Mouse (Mus musculus) midbrain, embryonic 16.5 days (tissue): ENCODE results near the gene Arhgap27. TPM values are rescaled to one million over a fixed set of nuclear protein-coding genes. Genes with fewer than 3 reads are reported as not detected.
"Not testable (repeated sequence)": the region's sequence is repeated elsewhere in the genome, so short reads cannot be mapped to it uniquely, and the experiment has no call there.

Source experiments
- ATAC-seq: fragments of 200-750 bp; cut with Nextera tagmentation; 2 replicates; pipeline ENCODE4 v1.8.0; 2017; ENCODE audit warnings: moderate TSS enrichment
- H3K27ac ChIP-seq: fragments of 300-500 bp; sonication (generic); 2 replicates; pipeline ENCODE4 v1.5.1; 2014; ENCODE audit warnings: mild to moderate bottlenecking, low read length, mixed read lengths
- H3K27me3 ChIP-seq: fragments of 300-500 bp; sonication (generic); 2 replicates; pipeline ENCODE4 v1.6.1; 2014; ENCODE audit warnings: low read depth, low read length, mixed read lengths; ENCODE audit not compliant: control insufficient read depth, insufficient read depth
- H3K36me3 ChIP-seq: fragments of 300-500 bp; sonication (generic); 2 replicates; pipeline ENCODE4 v1.6.1; 2014; ENCODE audit warnings: mild to moderate bottlenecking, low read length, moderate library complexity, mixed read lengths; ENCODE audit not compliant: control insufficient read depth, insufficient read depth
- H3K4me1 ChIP-seq: fragments of 300-500 bp; sonication (generic); 2 replicates; pipeline ENCODE4 v1.6.1; 2014; ENCODE audit warnings: mild to moderate bottlenecking, low read length, mixed read lengths; ENCODE audit not compliant: control insufficient read depth, insufficient read depth
- H3K4me2 ChIP-seq: fragments of 300-500 bp; sonication (generic); 2 replicates; pipeline ENCODE4 v1.6.1; 2014; ENCODE audit warnings: mild to moderate bottlenecking, low read length, mixed read lengths
- H3K4me3 ChIP-seq: fragments of 300-500 bp; sonication (generic); 2 replicates; pipeline ENCODE4 v1.5.1; 2014; ENCODE audit warnings: low read depth, mild to moderate bottlenecking, low read length, moderate library complexity, mixed read lengths
- H3K9ac ChIP-seq: fragments of 300-500 bp; sonication (generic); 2 replicates; pipeline ENCODE4 v1.6.1; 2014; ENCODE audit warnings: low read depth, low read length, mixed read lengths
- H3K9me3 ChIP-seq: fragments of 300-500 bp; sonication (generic); replicated peaks from 2 replicates; pipeline ENCODE4 v1.6.1; 2014; ENCODE audit warnings: mild to moderate bottlenecking, low read length, mixed read lengths; ENCODE audit not compliant: control insufficient read depth, poor library complexity, severe bottlenecking
- WGBS: fragments of 180-500 bp; shearing (Covaris S2); extraction: QIAGEN DNeasy Blood & Tissue Kit; methylation state at CpG from one replicate; pipeline ENCODE4 v1.1.7; 2014; 5-methylcytosine and 5-hydroxymethylcytosine counted together
- polyA plus RNA-seq: library from polyadenylated mRNA; unstranded; fragments of >200 nt; fragmentation: Nextera tagmentation; extraction: Ambion mirVana; gene quantifications from 2 replicates; pipeline ENCODE4 v1.2.1, GENCODE M21; 2015

Arhgap27 gene
- polyA plus RNA-seq, 1 experiment from 2014 or later: 4.4 TPM

DNA sequence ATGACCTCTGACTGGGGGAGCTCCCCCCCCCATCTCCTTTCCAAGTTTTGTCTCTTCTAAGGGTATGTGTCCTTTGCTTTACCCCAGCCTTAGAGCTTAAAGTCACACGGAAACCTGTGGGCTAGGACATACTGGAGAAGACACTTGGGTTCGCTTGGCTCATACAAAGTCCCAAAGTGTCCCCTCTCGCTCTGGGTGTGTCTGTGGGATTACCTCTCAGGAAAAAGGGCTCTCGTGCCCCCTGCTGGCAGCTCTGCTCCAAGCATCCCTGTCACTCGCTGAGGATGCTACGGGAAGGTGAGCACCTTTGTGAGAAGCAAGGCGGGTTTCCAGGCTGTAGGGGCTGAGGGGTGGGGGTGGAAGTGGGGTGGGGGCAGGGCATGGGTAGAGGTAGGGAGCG lies 38.3 kb downstream of the Arhgap27 start:
- H3K27me3 ChIP-seq: no peaks in the 10 kb centered on the region
- H3K9ac ChIP-seq: no peak overlapping the region
- H3K4me3 ChIP-seq: no peak overlapping the region
- 14% methylated on average over 8 of the region's 8 CpGs for WGBS
- H3K4me2 ChIP-seq: no peak overlapping the region
- no peak overlapping the region for H3K27ac ChIP-seq
- peaks cover 6% of the 10 kb centered on the region; the same call in 1 of the 2 replicates for H3K4me1 ChIP-seq
- H3K36me3 ChIP-seq: no peaks in the 10 kb centered on the region
- no peaks in the 10 kb centered on the region for H3K9me3 ChIP-seq
- no peak for ATAC-seq

DNA sequence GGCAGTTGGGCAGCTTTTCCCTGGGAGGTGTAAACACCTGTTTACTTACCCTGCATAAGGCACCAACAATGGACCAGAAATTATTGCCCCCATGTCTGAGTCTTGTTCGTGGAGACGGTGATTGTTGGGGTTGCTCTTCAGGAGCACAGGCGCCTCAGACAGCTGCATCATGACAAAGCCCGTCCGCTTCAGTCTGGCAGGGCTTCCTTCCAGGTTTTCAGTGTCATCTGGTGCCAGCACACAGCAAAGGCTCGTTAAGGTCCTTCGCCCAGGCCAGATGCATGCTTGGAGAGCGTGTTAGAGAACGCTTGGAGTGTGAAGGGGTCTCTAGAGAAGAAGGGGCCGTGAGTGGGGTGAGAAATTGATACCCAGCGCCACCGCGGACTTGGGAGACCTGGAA lies 38.8 kb downstream of the Arhgap27 start:
- 59% methylated on average over 13 of the region's 13 CpGs for WGBS
- Histone ChIP-seq H3K27ac (no peak overlapping the region), H3K4me2 (no peak overlapping the region), H3K9me3 (no peaks in the 10 kb centered on the region), H3K27me3 (no peaks in the 10 kb centered on the region), H3K4me3 (no peak overlapping the region), H3K9ac (no peak overlapping the region), H3K4me1 (peaks cover 6% of the 10 kb centered on the region; the same call in 1 of the 2 replicates), H3K36me3 (no peaks in the 10 kb centered on the region)
- ATAC-seq: no peak

DNA sequence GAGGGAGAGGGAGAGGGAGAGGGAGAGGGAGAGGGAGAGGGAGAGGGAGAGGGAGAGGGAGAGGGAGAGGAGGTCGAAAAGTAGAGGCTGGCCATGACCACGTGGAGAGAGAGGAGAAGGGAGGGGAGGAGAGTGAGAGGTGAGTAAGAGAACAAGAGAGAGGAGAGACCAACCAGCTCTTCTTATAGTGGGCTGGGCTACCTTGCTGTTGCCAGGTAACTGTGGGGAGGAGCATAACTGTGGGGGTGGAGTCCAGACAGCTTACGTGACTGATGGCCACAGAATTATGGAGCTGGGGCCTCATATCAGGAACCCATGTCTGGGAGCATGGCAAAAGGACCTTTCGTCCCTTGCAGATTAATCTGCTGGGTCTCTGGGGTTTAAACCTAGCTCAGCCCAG lies 40.7 kb downstream of the Arhgap27 start:
- not testable (repeated sequence) for H3K4me2 ChIP-seq, H3K4me3 ChIP-seq, H3K27ac ChIP-seq, ATAC-seq, H3K9ac ChIP-seq, H3K4me1 ChIP-seq, H3K9me3 ChIP-seq, H3K27me3 ChIP-seq, H3K36me3 ChIP-seq
- 21% methylated on average over 4 of the region's 4 CpGs for WGBS

DNA sequence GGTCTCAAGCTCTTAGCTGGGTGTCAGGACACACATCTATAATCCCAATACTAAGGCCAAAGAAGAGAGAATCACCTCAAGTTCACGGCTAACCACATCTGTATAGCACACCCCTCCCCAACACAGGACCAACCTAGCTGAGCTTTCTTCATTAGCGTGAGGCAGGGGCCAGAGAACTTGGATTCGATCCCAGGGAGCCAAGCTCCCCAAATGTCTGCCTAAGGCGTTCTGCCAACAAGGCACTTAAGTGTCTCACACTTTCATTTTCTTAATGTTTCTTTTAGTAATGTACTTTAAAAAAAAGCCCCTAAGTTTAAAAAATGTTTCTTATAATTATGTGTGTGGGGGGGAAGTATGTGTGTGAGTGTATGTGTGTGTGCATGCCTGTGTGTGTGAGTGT lies 42.8 kb downstream of the Arhgap27 start:
- Histone ChIP-seq H3K9me3 (no peaks in the 10 kb centered on the region), H3K36me3 (no peaks in the 10 kb centered on the region), H3K9ac (no peak overlapping the region), H3K27ac (no peak overlapping the region), H3K4me2 (no peak overlapping the region), H3K27me3 (no peaks in the 10 kb centered on the region), H3K4me3 (no peak overlapping the region), H3K4me1 (peaks cover 6% of the 10 kb centered on the region; the same call in 1 of the 2 replicates)
- 69% methylated on average over 4 of the region's 4 CpGs for WGBS
- ATAC-seq: no peak

DNA sequence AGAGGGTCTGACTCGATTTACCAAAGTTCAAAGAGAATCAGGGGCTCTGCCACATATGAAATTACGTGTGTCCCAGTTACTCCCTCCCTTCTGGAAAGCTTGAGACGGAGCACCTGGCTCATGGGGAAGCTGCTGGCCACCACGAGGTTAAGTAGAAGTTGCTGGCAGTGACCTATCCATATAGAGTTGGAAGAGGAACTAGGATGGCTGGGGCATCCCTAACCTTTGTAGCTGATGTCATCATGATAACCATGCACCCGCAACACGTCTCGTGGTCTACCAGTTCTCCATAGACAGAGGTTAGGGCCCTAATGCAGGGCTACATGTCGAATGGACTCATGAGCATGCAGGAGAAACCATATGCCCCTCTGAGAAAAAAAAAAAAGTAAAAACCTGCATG lies 43.3 kb downstream of the Arhgap27 start:
- H3K27me3 ChIP-seq: no peaks in the 10 kb centered on the region
- H3K27ac ChIP-seq: no peak overlapping the region
- no peaks in the 10 kb centered on the region for H3K9me3 ChIP-seq
- no peak overlapping the region for H3K9ac ChIP-seq
- H3K4me2 ChIP-seq: no peak overlapping the region
- no peak for ATAC-seq
- H3K4me3 ChIP-seq: no peak overlapping the region
- WGBS: 89% methylated on average over 8 of the region's 8 CpGs
- no peaks in the 10 kb centered on the region for H3K36me3 ChIP-seq
- peaks cover 6% of the 10 kb centered on the region; the same call in 1 of the 2 replicates for H3K4me1 ChIP-seq

DNA sequence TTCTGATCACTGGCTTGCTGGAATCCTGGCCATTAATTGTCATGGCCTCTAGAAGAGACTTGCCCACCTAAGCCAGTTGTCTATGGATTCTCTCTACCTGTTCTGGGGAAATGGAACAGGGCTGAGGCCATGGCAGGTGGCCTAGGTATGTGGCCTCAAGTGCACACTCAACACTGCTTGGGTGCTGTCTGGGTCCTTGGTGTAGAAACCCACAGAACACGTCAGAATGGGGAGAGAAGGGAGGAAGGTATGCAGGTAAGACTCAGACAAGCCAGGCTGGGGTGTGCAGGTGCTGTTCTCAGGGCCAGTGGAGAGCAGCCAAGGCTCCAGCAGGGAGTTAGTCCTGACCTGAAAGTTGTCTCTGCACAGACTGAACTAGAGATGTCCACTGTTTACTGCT lies 45.5 kb downstream of the Arhgap27 start:
- no peak overlapping the region for H3K27ac ChIP-seq
- no peaks in the 10 kb centered on the region for H3K9me3 ChIP-seq
- no peaks in the 10 kb centered on the region for H3K27me3 ChIP-seq
- no peak overlapping the region for H3K4me2 ChIP-seq
- H3K36me3 ChIP-seq: no peaks in the 10 kb centered on the region
- no peak overlapping the region for H3K4me3 ChIP-seq
- H3K9ac ChIP-seq: no peak overlapping the region
- 78% methylated on average over 1 of the region's 1 CpGs for WGBS
- no peaks in the 10 kb centered on the region for H3K4me1 ChIP-seq
- ATAC-seq: no peak

DNA sequence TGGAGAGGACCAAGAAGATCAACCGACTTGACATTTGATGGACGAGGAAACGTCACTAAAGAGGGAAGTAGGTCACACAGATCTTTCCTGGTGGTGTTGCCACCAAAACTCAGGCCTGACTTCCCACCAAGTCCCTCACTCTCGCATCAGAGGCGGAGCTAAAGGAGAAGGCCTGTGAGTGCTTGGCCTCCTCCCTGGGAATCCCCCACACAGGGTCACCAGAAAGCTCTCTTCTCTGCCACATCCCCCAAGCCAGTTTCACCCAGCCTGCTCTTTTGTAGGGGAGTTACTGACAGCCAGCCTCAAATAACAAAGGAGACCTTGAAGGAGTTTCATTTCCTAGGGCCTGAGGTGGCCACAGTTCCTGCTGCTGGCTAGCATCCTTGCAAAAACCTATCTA lies 48.1 kb downstream of the Arhgap27 start:
- no peak overlapping the region for H3K4me2 ChIP-seq
- H3K27me3 ChIP-seq: no peaks in the 10 kb centered on the region
- no peak overlapping the region for H3K4me3 ChIP-seq
- H3K4me1 ChIP-seq: peaks cover 5% of the 10 kb centered on the region
- no peak overlapping the region for H3K9ac ChIP-seq
- WGBS: 85% methylated on average over 5 of the region's 5 CpGs
- no peaks in the 10 kb centered on the region for H3K9me3 ChIP-seq
- no peak overlapping the region for H3K27ac ChIP-seq
- no peaks in the 10 kb centered on the region for H3K36me3 ChIP-seq
- no peak for ATAC-seq

DNA sequence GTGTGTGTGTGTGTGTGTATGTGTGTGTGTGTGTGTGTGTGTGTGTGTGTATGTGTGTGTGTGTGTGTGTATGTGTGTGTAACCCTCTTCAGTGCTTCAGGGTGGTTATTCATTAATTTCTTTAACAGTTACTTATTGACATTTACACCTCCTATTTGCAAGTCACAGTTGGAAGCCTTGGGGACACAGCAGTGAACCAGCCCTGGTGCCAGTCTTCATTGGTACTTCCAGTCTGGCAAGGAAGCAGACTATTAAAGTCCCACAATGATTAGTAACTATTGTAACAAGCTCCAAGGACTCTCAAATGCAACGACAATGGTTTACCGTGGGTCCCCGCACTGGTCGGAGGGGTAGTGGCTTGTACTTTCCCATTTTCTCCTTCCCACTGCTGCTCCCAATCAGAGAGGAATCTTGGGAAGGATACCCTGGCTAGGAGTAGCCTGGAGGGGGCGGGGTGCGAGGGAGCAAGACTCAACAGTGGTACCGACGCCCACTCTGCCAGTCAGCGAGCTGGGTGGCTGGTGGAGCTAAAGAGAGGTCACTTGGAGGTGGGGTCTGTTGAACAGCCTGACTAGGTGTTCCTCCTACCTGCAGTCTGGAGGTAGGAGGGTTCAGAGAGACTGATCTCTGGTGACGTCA lies 48.6 kb downstream of the Arhgap27 start:
- H3K9me3 ChIP-seq: no peaks in the 10 kb centered on the region
- no peak for ATAC-seq
- no peak overlapping the region for H3K4me3 ChIP-seq

DNA sequence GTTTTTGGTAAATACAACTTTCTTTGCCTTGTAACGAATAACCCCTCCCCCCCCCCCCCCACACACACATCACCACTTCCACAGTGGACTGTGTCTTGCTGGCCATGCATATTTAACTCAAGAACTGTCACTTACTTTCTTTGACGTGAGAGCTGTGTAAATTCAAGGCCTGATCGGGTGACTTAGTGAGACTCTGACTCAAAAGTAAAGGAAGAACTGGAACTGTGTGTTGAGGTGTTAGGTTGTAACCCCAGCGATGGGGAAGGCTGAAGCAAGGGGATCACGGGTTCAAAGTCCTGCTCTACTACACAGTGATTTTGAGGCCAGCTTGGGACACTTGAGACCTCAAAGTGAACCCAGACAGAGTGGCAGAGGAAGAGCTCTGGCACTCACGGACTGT lies 50.0 kb downstream of the Arhgap27 start:
- Histone ChIP-seq H3K27ac (no peak overlapping the region), H3K4me3 (no peak overlapping the region)
- 82% methylated on average over 6 of the region's 6 CpGs for WGBS

More for the DNA sequence above, 48.6 kb downstream of the Arhgap27 start:
- Histone ChIP-seq H3K4me2 (no peak overlapping the region), H3K36me3 (no peaks in the 10 kb centered on the region), H3K9ac (no peak overlapping the region), H3K27ac (no peak overlapping the region), H3K4me1 (peaks cover 5% of the 10 kb centered on the region), H3K27me3 (no peaks in the 10 kb centered on the region)
- WGBS: 85% methylated on average over 10 of the region's 10 CpGs

More for the DNA sequence above, 50.0 kb downstream of the Arhgap27 start:
- no peak overlapping the region for H3K9ac ChIP-seq
- ATAC-seq: no peak
- no peaks in the 10 kb centered on the region for H3K36me3 ChIP-seq
- H3K9me3 ChIP-seq: no peaks in the 10 kb centered on the region
- H3K27me3 ChIP-seq: no peaks in the 10 kb centered on the region
- H3K4me2 ChIP-seq: no peak overlapping the region
- peaks cover 5% of the 10 kb centered on the region for H3K4me1 ChIP-seq
